Comparison of ENCODE assay signal across 21 mouse cellular contexts in genomic region chr13:18849563-18849962, GRCm38 (mm10).
DNase-seq lines count a peak whose midpoint lies in the region; ATAC-seq and TF ChIP-seq lines count a peak whose summit lies in the region.
"Had no signal": no experiment of that assay in that cellular context is flagged by ENCODE, and none has a peak within 500 bp of the region (broad histone marks: within the 10 kb centered on the region; RNA-seq: fewer than 3 reads in every experiment).

No protein-coding gene starts in this region.

- no peak overlapping the region for H3K27ac ChIP-seq in forebrain, embryonic 15.5 days (replicated peaks)
- no peak overlapping the region for H3K27ac ChIP-seq in forebrain, embryonic 12.5 days
- H3K27ac ChIP-seq in hindbrain, embryonic 14.5 days, result no peak overlapping the region
- H3K27ac ChIP-seq in hindbrain, embryonic 13.5 days, result no peak overlapping the region
- H3K27ac ChIP-seq in kidney, postnatal 0 days, result no peak overlapping the region
- no peak overlapping the region for H3K27ac ChIP-seq in stomach, embryonic 15.5 days
- H3K27ac ChIP-seq in stomach, postnatal 0 days (replicated peaks), result no peak overlapping the region
- H3K27ac ChIP-seq: embryonic facial prominence, embryonic 10.5 days; heart, embryonic 10.5 days had no signal

- no peaks in the 10 kb centered on the region for H3K27me3 ChIP-seq in forebrain, embryonic 15.5 days
- H3K27me3 ChIP-seq in forebrain, embryonic 12.5 days, result no peaks in the 10 kb centered on the region
- no peaks in the 10 kb centered on the region for H3K27me3 ChIP-seq in hindbrain, embryonic 14.5 days (ENCODE audit: control insufficient read depth, insufficient read depth, low read length)
- no peaks in the 10 kb centered on the region for H3K27me3 ChIP-seq in hindbrain, embryonic 13.5 days
- no peaks in the 10 kb centered on the region for H3K27me3 ChIP-seq in kidney, postnatal 0 days (ENCODE audit: insufficient read depth, low read length)
- H3K27me3 ChIP-seq in stomach, embryonic 15.5 days (replicated peaks), result no peaks in the 10 kb centered on the region
- no peaks in the 10 kb centered on the region for H3K27me3 ChIP-seq in stomach, postnatal 0 days (ENCODE audit: control insufficient read depth, insufficient read depth, low read length)

- H3K4me3 ChIP-seq in forebrain, embryonic 15.5 days, result no peak overlapping the region
- no peak overlapping the region for H3K4me3 ChIP-seq in forebrain, embryonic 12.5 days (replicated peaks)
- H3K4me3 ChIP-seq in hindbrain, embryonic 14.5 days (replicated peaks; ENCODE audit: low read length), result no peak overlapping the region
- H3K4me3 ChIP-seq in hindbrain, embryonic 13.5 days, result no peak overlapping the region
- no peak overlapping the region for H3K4me3 ChIP-seq in kidney, postnatal 0 days (replicated peaks; ENCODE audit: low read depth, low read length)
- H3K4me3 ChIP-seq in stomach, embryonic 15.5 days (replicated peaks), result no peak overlapping the region
- no peak overlapping the region for H3K4me3 ChIP-seq in stomach, postnatal 0 days (ENCODE audit: low read depth, low read length)
- H3K4me3 ChIP-seq: embryonic facial prominence, embryonic 10.5 days; heart, embryonic 10.5 days had no signal

- no peaks in the 10 kb centered on the region for H3K9me3 ChIP-seq in forebrain, embryonic 15.5 days
- H3K9me3 ChIP-seq in forebrain, embryonic 12.5 days, result no peaks in the 10 kb centered on the region
- no peaks in the 10 kb centered on the region for H3K9me3 ChIP-seq in hindbrain, embryonic 14.5 days (ENCODE audit: control insufficient read depth, low read length)
- no peaks in the 10 kb centered on the region for H3K9me3 ChIP-seq in hindbrain, embryonic 13.5 days
- H3K9me3 ChIP-seq in kidney, postnatal 0 days (replicated peaks; ENCODE audit: low read length), result no peaks in the 10 kb centered on the region
- no peaks in the 10 kb centered on the region for H3K9me3 ChIP-seq in stomach, embryonic 15.5 days
- no peaks in the 10 kb centered on the region for H3K9me3 ChIP-seq in stomach, postnatal 0 days (ENCODE audit: control insufficient read depth, low read length)
- H3K9me3 ChIP-seq: embryonic facial prominence, embryonic 10.5 days; G1E; heart, embryonic 10.5 days had no signal

- no peak for DNase-seq in hindbrain, embryonic 14.5 days (ENCODE audit: low spot score)
- DNase-seq in kidney, postnatal 0 days (ENCODE audit: low spot score), result no peak
- no peak for DNase-seq in kidney, postnatal 14 days
- DNase-seq in stomach, postnatal 0 days (ENCODE audit: low spot score), result no peak
- DNase-seq: adrenal gland, adult 8-10 months; adrenal gland, postnatal 36 days; B cell, adult 2 months; cerebellum, adult 2 months; cerebellum, postnatal 10 days; gastrocnemius, postnatal 36 days; heart, adult 18-20 months; heart, postnatal 14 days had no signal

- H3K36me3 ChIP-seq in forebrain, embryonic 15.5 days, result peaks cover 18% of the 10 kb centered on the region
- H3K36me3 ChIP-seq in forebrain, embryonic 12.5 days (replicated peaks), result peaks cover 6% of the 10 kb centered on the region; the same call in 1 of the 2 replicates
- peaks cover 19% of the 10 kb centered on the region for H3K36me3 ChIP-seq in hindbrain, embryonic 14.5 days (replicated peaks; ENCODE audit: control insufficient read depth, insufficient read depth)
- H3K36me3 ChIP-seq in hindbrain, embryonic 13.5 days, result peaks cover 45% of the 10 kb centered on the region
- H3K36me3 ChIP-seq in kidney, postnatal 0 days (ENCODE audit: insufficient read depth, low read length), result peaks cover 20% of the 10 kb centered on the region
- H3K36me3 ChIP-seq in stomach, embryonic 15.5 days, result 0 out of 2 replicates have a peak, but pooled peaks cover 4% of the 10 kb centered on the region
- H3K36me3 ChIP-seq in stomach, postnatal 0 days (ENCODE audit: control insufficient read depth, insufficient read depth, low read length), result no peaks in the 10 kb centered on the region; the same call in 1 of the 2 replicates

- peak; percentile 41; the same call in 1 of the 2 replicates for ATAC-seq in forebrain, embryonic 15.5 days (replicated peaks)
- no peak for ATAC-seq in forebrain, embryonic 12.5 days (ENCODE audit: low FRiP score)
- ATAC-seq in hindbrain, embryonic 14.5 days (ENCODE audit: low FRiP score), result 0 out of 2 replicates have a peak, but pooled peaks have one; percentile 34
- ATAC-seq in hindbrain, embryonic 13.5 days (ENCODE audit: low FRiP score), result no peak
- 0 out of 2 replicates have a peak, but pooled peaks have one; percentile 14 for ATAC-seq in kidney, postnatal 0 days (replicated peaks; ENCODE audit: low FRiP score, low read depth)
- 0 out of 2 replicates have a peak, but pooled peaks have one; percentile 27 for ATAC-seq in stomach, embryonic 15.5 days (ENCODE audit: insufficient read depth, low FRiP score, low read depth)
- no peak for ATAC-seq in stomach, postnatal 0 days (ENCODE audit: low FRiP score, low TSS enrichment)
- ATAC-seq: CD4-positive, CD25-positive, alpha-beta regulatory T cell, adult 4 months; intestine, embryonic 16.5 days had no signal

- TF ChIP-seq EP300 in stomach, postnatal 0 days (optimal IDR thresholded peaks at IDR 0.05), result no peak

- H3K4me2 ChIP-seq in forebrain, embryonic 15.5 days (replicated peaks), result no peak overlapping the region
- no peak overlapping the region for H3K4me2 ChIP-seq in forebrain, embryonic 12.5 days
- no peak overlapping the region for H3K4me2 ChIP-seq in hindbrain, embryonic 14.5 days (replicated peaks)
- H3K4me2 ChIP-seq in hindbrain, embryonic 13.5 days, result no peak overlapping the region
- no peak overlapping the region for H3K4me2 ChIP-seq in kidney, postnatal 0 days (ENCODE audit: low read length)
- no peak overlapping the region for H3K4me2 ChIP-seq in stomach, embryonic 15.5 days
- no peak overlapping the region for H3K4me2 ChIP-seq in stomach, postnatal 0 days (replicated peaks; ENCODE audit: low read depth)

- TF ChIP-seq CTCF in kidney, postnatal 0 days (IDR thresholded peaks at IDR 0.05; ENCODE audit: low read depth), result no peak
- TF ChIP-seq CTCF in stomach, postnatal 0 days (IDR thresholded peaks at IDR 0.05; ENCODE audit: low read depth), result no peak

- H3K9ac ChIP-seq in forebrain, embryonic 15.5 days (replicated peaks), result no peak overlapping the region
- no peak overlapping the region for H3K9ac ChIP-seq in forebrain, embryonic 12.5 days
- H3K9ac ChIP-seq in hindbrain, embryonic 14.5 days, result no peak overlapping the region
- H3K9ac ChIP-seq in hindbrain, embryonic 13.5 days, result no peak overlapping the region
- no peak overlapping the region for H3K9ac ChIP-seq in kidney, postnatal 0 days (ENCODE audit: low read depth, low read length)
- H3K9ac ChIP-seq in stomach, embryonic 15.5 days, result no peak overlapping the region
- no peak overlapping the region for H3K9ac ChIP-seq in stomach, postnatal 0 days (ENCODE audit: low read length)

- H3K4me1 ChIP-seq in forebrain, embryonic 15.5 days, result no peaks in the 10 kb centered on the region
- H3K4me1 ChIP-seq in forebrain, embryonic 12.5 days, result no peaks in the 10 kb centered on the region
- no peaks in the 10 kb centered on the region for H3K4me1 ChIP-seq in hindbrain, embryonic 14.5 days (replicated peaks; ENCODE audit: control insufficient read depth, insufficient read depth, low read length)
- H3K4me1 ChIP-seq in hindbrain, embryonic 13.5 days (replicated peaks), result no peaks in the 10 kb centered on the region
- H3K4me1 ChIP-seq in kidney, postnatal 0 days (replicated peaks; ENCODE audit: insufficient read depth, low read length), result no peaks in the 10 kb centered on the region
- no peaks in the 10 kb centered on the region for H3K4me1 ChIP-seq in stomach, embryonic 15.5 days
- no peaks in the 10 kb centered on the region for H3K4me1 ChIP-seq in stomach, postnatal 0 days (replicated peaks; ENCODE audit: control insufficient read depth, insufficient read depth)
- H3K4me1 ChIP-seq: embryonic facial prominence, embryonic 10.5 days had no signal

Comparison
In these comparisons a context has a peak if more than half of its experiments do, and no peak if none do; other contexts are left out.
1. ATAC-seq: peak in forebrain, embryonic 15.5 days (single experiment), hindbrain, embryonic 14.5 days (single experiment), kidney, postnatal 0 days (single experiment) and stomach, embryonic 15.5 days (single experiment); none in forebrain, embryonic 12.5 days (single experiment), hindbrain, embryonic 13.5 days (single experiment) and stomach, postnatal 0 days (single experiment).